Mouse (Mus musculus): Measurements from ENCODE around the gene Olfr632. TPM values are rescaled to one million over a fixed set of nuclear protein-coding genes. Genes with fewer than 3 reads are reported as not detected.

Gene Olfr632
- polyA plus RNA-seq, 1 experiment from 2014 or later: not detected

Other genes starting within 250 kb of the Olfr632 start
- gene Olfr243, start 219.7 kb upstream of the Olfr632 start, polyA plus RNA-seq (2016; fragmentation: Nextera tagmentation; extraction: Ambion mirVana): not detected in 2 replicates
- not detected in 2 replicates for gene Olfr628, start 204.0 kb upstream of the Olfr632 start, polyA plus RNA-seq (2016; fragmentation: Nextera tagmentation; extraction: Ambion mirVana)
- not detected in 2 replicates for gene Olfr629, start 189.4 kb upstream of the Olfr632 start, polyA plus RNA-seq (2016; fragmentation: Nextera tagmentation; extraction: Ambion mirVana)
- not detected in 2 replicates for gene Olfr630, start 177.0 kb upstream of the Olfr632 start, polyA plus RNA-seq (2016; fragmentation: Nextera tagmentation; extraction: Ambion mirVana)
- not detected in 2 replicates for gene Olfr69, start 162.8 kb upstream of the Olfr632 start, polyA plus RNA-seq (2016; fragmentation: Nextera tagmentation; extraction: Ambion mirVana)
- not detected in 2 replicates for gene Olfr68, start 154.6 kb upstream of the Olfr632 start, polyA plus RNA-seq (2016; fragmentation: Nextera tagmentation; extraction: Ambion mirVana)
- not detected in 2 replicates for gene Olfr67, start 142.5 kb upstream of the Olfr632 start, polyA plus RNA-seq (2016; fragmentation: Nextera tagmentation; extraction: Ambion mirVana)
- gene Hbb-bt, start 120.4 kb upstream of the Olfr632 start, polyA plus RNA-seq (2016; fragmentation: Nextera tagmentation; extraction: Ambion mirVana): 799 and 940 TPM in 2 replicates
- 613 and 772 TPM in 2 replicates for gene Hbb-bs, start 106.3 kb upstream of the Olfr632 start, polyA plus RNA-seq (2016; fragmentation: Nextera tagmentation; extraction: Ambion mirVana)
- not detected in 2 replicates for gene Hbb-bh2, start 93.8 kb upstream of the Olfr632 start, polyA plus RNA-seq (2016; fragmentation: Nextera tagmentation; extraction: Ambion mirVana)
- gene Hbb-bh1, start 91.2 kb upstream of the Olfr632 start, polyA plus RNA-seq (2016; fragmentation: Nextera tagmentation; extraction: Ambion mirVana): 614 and 792 TPM in 2 replicates
- gene Hbb-y, start 81.1 kb upstream of the Olfr632 start, polyA plus RNA-seq (2016; fragmentation: Nextera tagmentation; extraction: Ambion mirVana): 8,282 and 10,510 TPM in 2 replicates
- not detected in 2 replicates for gene Olfr66, start 48.1 kb upstream of the Olfr632 start, polyA plus RNA-seq (2016; fragmentation: Nextera tagmentation; extraction: Ambion mirVana)
- gene Olfr64, start 39.9 kb upstream of the Olfr632 start, polyA plus RNA-seq (2016; fragmentation: Nextera tagmentation; extraction: Ambion mirVana): not detected in 2 replicates
- not detected in 2 replicates for gene Olfr65, start 30.9 kb upstream of the Olfr632 start, polyA plus RNA-seq (2016; fragmentation: Nextera tagmentation; extraction: Ambion mirVana)
- not detected in 2 replicates for gene Olfr631, start 5.5 kb upstream of the Olfr632 start, polyA plus RNA-seq (2016; fragmentation: Nextera tagmentation; extraction: Ambion mirVana)
- not detected in 2 replicates for gene Olfr633, start 10.1 kb downstream of the Olfr632 start, polyA plus RNA-seq (2016; fragmentation: Nextera tagmentation; extraction: Ambion mirVana)
- not detected in 2 replicates for gene Olfr635, start 36.8 kb downstream of the Olfr632 start, polyA plus RNA-seq (2016; fragmentation: Nextera tagmentation; extraction: Ambion mirVana)
- not detected in 2 replicates for gene Olfr638, start 64.4 kb downstream of the Olfr632 start, polyA plus RNA-seq (2016; fragmentation: Nextera tagmentation; extraction: Ambion mirVana)
- gene Olfr639, start 83.0 kb downstream of the Olfr632 start, polyA plus RNA-seq (2016; fragmentation: Nextera tagmentation; extraction: Ambion mirVana): 0.04 TPM in 1 of 2 replicates, not detected in the other
- gene Olfr640, start 91.2 kb downstream of the Olfr632 start, polyA plus RNA-seq (2016; fragmentation: Nextera tagmentation; extraction: Ambion mirVana): not detected in 2 replicates
- gene Olfr641, start 101.1 kb downstream of the Olfr632 start, polyA plus RNA-seq (2016; fragmentation: Nextera tagmentation; extraction: Ambion mirVana): not detected in 2 replicates
- not detected in 2 replicates for gene Olfr642, start 118.3 kb downstream of the Olfr632 start, polyA plus RNA-seq (2016; fragmentation: Nextera tagmentation; extraction: Ambion mirVana)
- not detected in 2 replicates for gene 4930516K23Rik, start 127.1 kb downstream of the Olfr632 start, polyA plus RNA-seq (2016; fragmentation: Nextera tagmentation; extraction: Ambion mirVana)
- not detected in 2 replicates for gene Olfr644, start 137.5 kb downstream of the Olfr632 start, polyA plus RNA-seq (2016; fragmentation: Nextera tagmentation; extraction: Ambion mirVana)
- gene Olfr645, start 151.1 kb downstream of the Olfr632 start, polyA plus RNA-seq (2016; fragmentation: Nextera tagmentation; extraction: Ambion mirVana): not detected in 2 replicates
- not detected in 2 replicates for gene Olfr646, start 170.5 kb downstream of the Olfr632 start, polyA plus RNA-seq (2016; fragmentation: Nextera tagmentation; extraction: Ambion mirVana)
- gene Ubqln5, start 195.5 kb downstream of the Olfr632 start, polyA plus RNA-seq (2016; fragmentation: Nextera tagmentation; extraction: Ambion mirVana): not detected in 2 replicates
- gene Olfr643, start 203.1 kb downstream of the Olfr632 start, polyA plus RNA-seq (2016; fragmentation: Nextera tagmentation; extraction: Ambion mirVana): not detected in 2 replicates
- gene Ubqln3, start 208.9 kb downstream of the Olfr632 start, polyA plus RNA-seq (2016; fragmentation: Nextera tagmentation; extraction: Ambion mirVana): not detected in 2 replicates
- gene Ubqlnl, start 216.2 kb downstream of the Olfr632 start, polyA plus RNA-seq (2016; fragmentation: Nextera tagmentation; extraction: Ambion mirVana): not detected in 2 replicates
- gene Olfm5, start 230.5 kb downstream of the Olfr632 start, polyA plus RNA-seq (2016; fragmentation: Nextera tagmentation; extraction: Ambion mirVana): not detected in 2 replicates
- 0.56 and 0.83 TPM in 2 replicates for gene Olfr648, start 249.0 kb downstream of the Olfr632 start, polyA plus RNA-seq (2016; fragmentation: Nextera tagmentation; extraction: Ambion mirVana)

Data from hindbrain, embryonic 12.5 days (tissue).